Mouse (Mus musculus) embryonic facial prominence, embryonic 10.5 days (tissue): Measurements from ENCODE around the gene Acp2. TPM values are rescaled to one million over a fixed set of nuclear protein-coding genes. Genes with fewer than 3 reads are reported as not detected.
A peak's percentile ranks its signal among the peaks of the same experiment; 100 is the strongest.

ENCODE experiments used
- DNase-seq: peaks from one replicate; pipeline ENCODE4 v3.0.0-alpha.2; 2017; ENCODE audit warnings: low spot score
- H3K27ac ChIP-seq: fragments of 300-500 bp; sonication (generic); replicated peaks from 2 replicates; pipeline ENCODE4 v1.5.1; 2016; ENCODE audit warnings: mild to moderate bottlenecking
- H3K27me3 ChIP-seq: fragments of 300-500 bp; sonication (generic); replicated peaks from 2 replicates; pipeline ENCODE4 v1.6.1; 2016; ENCODE audit warnings: low read depth, mild to moderate bottlenecking; ENCODE audit not compliant: poor library complexity, severe bottlenecking
- H3K36me3 ChIP-seq: fragments of 300-500 bp; sonication (generic); replicated peaks from 2 replicates; pipeline ENCODE4 v1.6.1; 2016; ENCODE audit warnings: mild to moderate bottlenecking, moderate library complexity
- H3K4me1 ChIP-seq: fragments of 300-500 bp; sonication (generic); 2 replicates; pipeline ENCODE4 v1.6.1; 2016
- H3K4me3 ChIP-seq: fragments of 300-500 bp; sonication (generic); 2 replicates; pipeline ENCODE4 v1.5.1; 2016; ENCODE audit warnings: mild to moderate bottlenecking, moderate library complexity
- H3K9me3 ChIP-seq: fragments of 300-500 bp; sonication (generic); 2 replicates; pipeline ENCODE4 v1.6.1; 2016; ENCODE audit warnings: mild to moderate bottlenecking
- WGBS: fragments of 180-500 bp; shearing (Covaris S2); methylation state at CpG from one replicate; pipeline ENCODE4 v1.1.7; 2016; 5-methylcytosine and 5-hydroxymethylcytosine counted together
- polyA plus RNA-seq: library from polyadenylated mRNA; unstranded; fragments of >200 nt; fragmentation: Nextera tagmentation; extraction: Ambion mirVana; gene quantifications from 2 replicates; pipeline ENCODE4 v1.2.1, GENCODE M21; 2016

Gene Acp2
- polyA plus RNA-seq, 1 experiment from 2014 or later, result 26.0 TPM

DNA sequence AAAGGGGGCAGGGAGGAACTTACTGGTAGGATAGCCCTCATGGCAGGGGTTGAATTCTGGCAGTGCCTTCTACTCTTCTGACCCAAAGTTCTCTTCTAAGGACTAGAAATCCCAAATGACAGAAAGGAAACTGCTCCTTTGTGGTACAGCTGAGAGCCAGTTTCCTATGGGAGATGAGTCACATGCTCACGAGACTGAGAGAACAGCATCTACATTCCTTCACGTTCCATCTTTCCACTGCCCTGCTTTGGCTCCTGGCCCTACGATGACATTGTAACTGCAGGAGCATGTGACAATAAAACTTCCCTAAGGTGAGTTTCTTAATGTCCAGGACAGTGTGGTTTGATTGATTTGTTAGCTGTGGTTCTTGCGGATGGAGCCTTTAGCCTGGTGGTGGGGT is 45.7 kb downstream of the Acp2 start:
- H3K9me3 ChIP-seq, result no peaks in the 10 kb centered on the region
- no peaks in the 10 kb centered on the region for H3K36me3 ChIP-seq
- no peak overlapping the region for H3K27ac ChIP-seq
- H3K27me3 ChIP-seq, result peaks cover 11% of the 10 kb centered on the region
- 92% methylated on average over 4 of the region's 4 CpGs for WGBS
- no peak for DNase-seq
- H3K4me3 ChIP-seq, result no peak overlapping the region
- H3K4me1 ChIP-seq, result peaks cover 11% of the 10 kb centered on the region; the same call in 1 of the 2 replicates

DNA sequence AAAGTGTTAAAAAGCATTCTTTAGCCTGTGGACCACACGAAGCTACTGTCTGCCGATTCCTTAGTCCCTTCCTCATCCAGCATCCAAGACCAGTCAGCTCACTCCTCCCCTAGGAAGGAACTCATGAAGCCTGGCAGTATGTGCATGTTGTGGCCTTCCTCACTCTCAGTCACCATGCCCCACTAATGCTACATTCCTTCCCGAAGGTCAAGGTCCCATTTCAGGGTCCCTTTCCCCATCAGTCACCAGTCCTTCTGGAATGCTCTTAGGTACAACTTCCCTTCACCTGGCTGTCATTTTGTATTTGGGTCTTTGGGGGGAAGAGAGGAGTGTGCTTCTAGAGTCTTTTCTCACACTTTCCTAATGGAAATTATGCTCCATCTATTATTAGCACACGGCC is 49.3 kb downstream of the Acp2 start:
- Histone ChIP-seq H3K4me1 (peaks cover 40% of the 10 kb centered on the region), H3K27ac (no peak overlapping the region), H3K9me3 (no peaks in the 10 kb centered on the region), H3K27me3 (peaks cover 43% of the 10 kb centered on the region), H3K4me3 (no peak overlapping the region), H3K36me3 (no peaks in the 10 kb centered on the region)
- WGBS, result 79% methylated on average over 4 of the region's 4 CpGs
- DNase-seq, result no peak

DNA sequence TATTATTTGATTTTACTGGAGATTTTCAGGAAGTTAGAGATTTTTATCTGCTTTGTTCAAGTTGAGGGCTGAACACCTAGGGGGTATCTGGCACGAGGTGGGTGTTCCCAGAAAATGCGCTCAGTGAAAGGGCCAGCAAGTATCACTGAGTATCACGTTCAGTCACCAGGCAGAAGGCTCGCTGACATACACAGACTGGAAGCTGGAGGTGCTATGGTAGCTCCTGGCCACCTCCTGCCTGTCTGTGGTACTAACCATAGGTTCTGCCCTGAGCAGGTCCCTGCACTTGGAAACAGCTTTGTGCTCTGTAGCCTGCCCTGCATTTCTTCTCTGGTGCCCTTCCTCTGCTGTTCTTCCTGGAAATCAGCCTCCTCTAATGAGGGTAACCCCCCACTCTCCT is 49.8 kb downstream of the Acp2 start:
- Histone ChIP-seq H3K9me3 (no peaks in the 10 kb centered on the region), H3K27me3 (peaks cover 46% of the 10 kb centered on the region), H3K4me1 (peaks cover 45% of the 10 kb centered on the region), H3K27ac (no peak overlapping the region), H3K4me3 (no peak overlapping the region), H3K36me3 (no peaks in the 10 kb centered on the region)
- no peak for DNase-seq
- 58% methylated on average over 4 of the region's 4 CpGs for WGBS

DNA sequence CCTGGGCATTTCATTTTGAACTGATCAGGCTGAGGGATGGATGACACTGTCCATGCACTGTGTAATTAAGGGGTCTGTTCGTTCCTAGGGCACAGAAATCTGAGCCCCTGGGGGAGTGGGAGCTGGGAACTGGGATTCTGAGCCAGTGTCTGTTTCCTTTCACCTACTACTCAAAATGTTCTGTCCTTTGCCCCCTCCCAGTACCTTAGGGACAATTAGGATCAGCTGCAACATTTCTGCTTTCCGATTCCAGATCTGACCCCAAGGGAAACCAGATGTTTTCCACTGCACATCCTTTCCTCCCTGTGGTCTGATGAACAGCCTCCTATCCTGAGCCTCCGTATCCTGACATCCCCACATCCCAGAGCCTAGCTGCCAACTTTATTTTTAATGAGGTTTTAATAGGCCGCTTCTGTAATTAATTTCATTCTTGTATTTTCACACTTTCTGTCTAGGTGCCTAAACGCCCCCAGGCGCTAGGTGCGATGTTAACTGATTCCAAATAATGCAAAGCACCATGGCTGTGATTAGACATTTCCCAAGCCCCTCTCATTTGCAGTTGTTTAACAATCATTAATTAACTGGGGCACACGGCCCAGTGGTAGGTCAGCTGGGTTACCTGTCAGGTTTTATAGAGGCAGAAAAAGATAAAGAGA is 52.2 kb downstream of the Acp2 start:
- H3K27me3 ChIP-seq, result peaks cover 62% of the 10 kb centered on the region

DNA sequence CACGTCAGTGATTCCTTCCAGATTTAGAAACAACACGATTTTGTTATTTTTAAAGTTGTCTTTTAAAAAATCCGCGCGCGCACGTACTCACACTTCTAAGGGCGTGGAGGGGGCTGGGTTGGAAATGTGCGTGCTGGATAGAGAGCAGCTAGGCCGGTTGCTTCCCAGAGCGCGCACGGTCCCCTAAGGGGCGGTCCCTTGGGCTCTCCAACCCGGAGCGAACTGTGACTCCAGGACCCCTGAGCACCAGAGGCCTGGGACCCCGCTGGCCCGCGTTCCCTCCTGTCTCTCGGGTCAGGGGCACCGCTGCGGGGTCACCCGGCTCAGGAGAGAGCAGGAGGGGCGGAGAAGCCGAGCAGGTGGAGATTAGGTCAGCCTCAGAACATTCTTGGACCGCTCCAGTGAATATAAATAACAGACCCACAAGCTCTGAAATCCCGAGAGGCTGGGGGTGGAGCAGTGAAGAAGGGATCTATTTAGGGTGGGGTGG is 53.0 kb downstream of the Acp2 start, which contains the start of gene Pacsin3:
Gene Pacsin3, plus strand, starts transcription at position 294 of the 490 bp plus-strand sequence.
- Histone ChIP-seq H3K4me3 (peak within 1 kb of the TSS; percentile 67), H3K4me1 (peaks cover 68% of the 10 kb centered on the region), H3K36me3 (no peaks in the 10 kb centered on the region; the same call in 1 of the 2 replicates), H3K9me3 (no peaks in the 10 kb centered on the region), H3K27me3 (peaks cover 62% of the 10 kb centered on the region), H3K27ac (peak within 1 kb of the TSS; percentile 83)
- peak; percentile 67 for DNase-seq
- under 1% methylated on average over 27 of the region's 27 CpGs for WGBS

More for the DNA sequence above, 52.2 kb downstream of the Acp2 start:
- no peaks in the 10 kb centered on the region for H3K36me3 ChIP-seq
- peak; percentile 34 for DNase-seq
- no peak overlapping the region for H3K27ac ChIP-seq
- peak overlapping the region; percentile 67 for H3K4me3 ChIP-seq
- WGBS, result 23% methylated on average over 8 of the region's 8 CpGs
- peaks cover 67% of the 10 kb centered on the region for H3K4me1 ChIP-seq
- no peaks in the 10 kb centered on the region for H3K9me3 ChIP-seq

DNA sequence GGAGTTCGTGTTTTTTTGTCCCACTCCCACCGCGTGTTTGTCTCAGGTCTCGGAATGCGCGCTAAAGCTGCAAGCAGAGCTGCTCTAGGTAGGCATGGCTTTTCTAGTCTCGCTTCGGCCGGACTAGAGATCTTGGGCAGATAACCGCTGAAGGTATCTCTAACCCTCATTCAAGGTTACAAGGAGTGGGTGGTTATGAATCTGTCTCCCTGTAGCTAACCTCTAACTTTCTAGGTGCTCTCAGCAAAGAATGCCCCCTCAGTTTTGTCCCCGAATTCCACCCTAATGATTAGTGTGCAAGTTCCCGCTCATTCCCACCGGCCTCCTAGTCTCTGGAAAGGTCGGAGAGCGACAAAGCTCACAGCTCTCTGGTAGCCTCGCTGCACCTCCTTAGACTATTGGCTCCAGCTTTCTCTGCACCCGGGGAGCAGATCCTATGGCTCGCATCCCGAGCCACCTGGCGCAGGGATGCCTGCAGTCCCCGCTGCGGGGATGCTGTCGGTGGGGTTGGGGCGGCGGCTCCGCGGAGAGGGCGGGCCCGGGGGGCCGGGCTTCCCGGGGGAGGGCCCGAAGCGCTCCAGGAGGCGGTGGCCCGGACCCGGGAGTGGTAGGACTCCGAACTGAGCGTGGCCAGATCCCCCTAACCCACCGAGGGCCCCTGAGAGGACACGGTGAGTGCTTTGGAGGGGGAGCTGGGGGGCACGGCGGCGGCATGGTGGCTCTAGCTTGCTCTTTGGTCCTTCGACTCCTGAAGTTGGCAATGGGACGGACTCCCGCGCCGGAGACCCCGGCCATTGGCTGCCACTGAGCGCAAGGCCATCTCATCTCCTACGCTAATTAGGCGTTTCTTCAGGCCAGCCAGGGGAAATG is 53.8 kb downstream of the Acp2 start:
- DNase-seq, result peak; percentile 83
- no peaks in the 10 kb centered on the region for H3K9me3 ChIP-seq
- peaks cover 6% of the 10 kb centered on the region for H3K36me3 ChIP-seq
- peak overlapping the region; percentile 67 for H3K4me3 ChIP-seq
- WGBS, result under 1% methylated on average over 52 of the region's 52 CpGs
- peak overlapping the region; percentile 83 for H3K27ac ChIP-seq
- peaks cover 62% of the 10 kb centered on the region for H3K27me3 ChIP-seq
- peaks cover 68% of the 10 kb centered on the region for H3K4me1 ChIP-seq

DNA sequence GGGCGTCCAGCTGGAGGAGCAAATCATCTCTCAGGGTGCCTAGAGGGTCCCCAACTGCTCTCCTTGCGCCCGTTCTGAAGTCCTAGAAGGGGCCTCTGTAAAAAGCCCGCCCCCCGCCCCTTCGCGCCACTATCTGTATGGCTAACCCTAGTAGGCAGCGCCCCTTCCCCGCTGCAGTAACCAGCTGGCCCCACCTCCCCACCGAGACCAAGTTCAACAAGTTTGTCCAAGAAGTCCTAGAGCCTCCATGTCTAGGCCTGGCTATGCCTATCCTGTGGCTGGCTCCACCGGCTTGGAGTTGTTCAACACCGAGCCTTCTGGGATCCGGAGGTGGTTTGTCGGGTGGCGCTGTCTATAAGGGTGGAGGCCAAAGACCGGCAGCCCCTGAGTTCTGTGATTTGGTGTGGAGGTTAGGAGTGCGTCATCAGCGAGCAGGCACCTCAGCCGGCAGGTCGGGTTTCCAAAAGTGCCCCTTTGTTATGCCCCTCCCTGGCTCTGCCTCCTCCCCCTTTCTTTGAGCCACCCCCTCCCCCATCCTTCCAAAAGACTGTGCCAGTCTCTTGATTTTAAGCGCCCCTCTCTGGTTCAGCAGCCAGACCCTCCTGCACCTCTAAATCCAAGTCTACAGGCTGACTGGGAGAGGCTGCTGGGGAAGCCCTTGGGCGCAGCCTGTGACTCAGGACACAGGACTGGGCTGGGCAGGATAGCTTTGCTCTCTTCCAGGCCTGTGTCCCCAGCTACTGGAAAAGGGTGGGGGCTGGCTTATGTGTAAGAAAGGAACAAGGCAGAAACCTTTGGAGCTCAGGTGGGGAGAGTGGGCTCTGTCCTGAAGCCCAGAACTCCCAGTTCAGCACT is 54.7 kb downstream of the Acp2 start:
- peak overlapping the region; percentile 83 for H3K27ac ChIP-seq
- peaks cover 62% of the 10 kb centered on the region for H3K27me3 ChIP-seq
- peaks cover 67% of the 10 kb centered on the region for H3K4me1 ChIP-seq
- H3K9me3 ChIP-seq, result no peaks in the 10 kb centered on the region
- no peak for DNase-seq
- 1% methylated on average over 22 of the region's 22 CpGs for WGBS
- peak overlapping the region; percentile 67 for H3K4me3 ChIP-seq
- H3K36me3 ChIP-seq, result peaks cover 13% of the 10 kb centered on the region

DNA sequence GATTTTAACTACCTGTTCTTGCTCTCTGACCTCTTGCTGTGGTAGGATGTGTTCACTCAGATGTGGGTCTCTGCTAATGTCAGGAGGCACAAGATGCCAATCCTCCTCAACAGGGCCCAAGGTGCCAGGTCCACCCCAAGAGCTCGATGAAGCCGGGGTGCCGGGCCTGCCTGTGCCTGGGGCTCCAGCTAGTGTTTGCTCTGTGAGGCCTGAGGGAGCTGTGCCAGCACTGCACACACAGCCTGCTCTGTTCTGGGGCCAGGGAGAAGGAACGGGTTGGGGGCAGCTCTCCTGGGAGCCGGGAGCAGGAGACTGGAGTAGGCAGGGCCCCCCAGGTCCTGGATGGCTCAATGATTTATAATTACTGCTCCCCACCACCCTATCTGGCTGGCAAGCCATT is 55.4 kb downstream of the Acp2 start:
- WGBS, result 66% methylated on average over 5 of the region's 5 CpGs
- Histone ChIP-seq H3K4me1 (peaks cover 60% of the 10 kb centered on the region), H3K4me3 (peak overlapping the region; percentile 67), H3K27ac (peak overlapping the region; percentile 83), H3K9me3 (no peaks in the 10 kb centered on the region), H3K27me3 (peaks cover 55% of the 10 kb centered on the region), H3K36me3 (peaks cover 20% of the 10 kb centered on the region)
- DNase-seq, result no peak

DNA sequence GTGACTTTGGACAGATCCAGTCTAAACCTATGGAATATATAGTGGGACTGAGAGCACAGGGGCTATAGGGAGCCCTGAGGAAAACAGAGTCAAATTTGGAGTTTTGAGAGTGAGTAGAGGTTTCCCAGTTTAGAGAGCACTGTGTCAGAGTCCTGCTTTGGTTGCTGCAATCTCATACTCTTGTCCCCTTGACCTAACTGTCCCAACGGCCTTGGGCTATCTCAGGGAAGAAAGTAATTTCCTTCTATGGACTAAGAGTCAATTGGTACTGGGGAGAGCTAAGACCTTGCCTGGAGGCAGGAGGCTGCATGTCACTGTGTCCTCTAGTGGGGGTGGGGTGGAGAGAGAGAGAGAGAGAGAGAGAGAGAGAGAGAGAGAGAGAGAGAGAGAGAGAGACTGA is 56.1 kb downstream of the Acp2 start:
- H3K9me3 ChIP-seq, result no peaks in the 10 kb centered on the region

DNA sequence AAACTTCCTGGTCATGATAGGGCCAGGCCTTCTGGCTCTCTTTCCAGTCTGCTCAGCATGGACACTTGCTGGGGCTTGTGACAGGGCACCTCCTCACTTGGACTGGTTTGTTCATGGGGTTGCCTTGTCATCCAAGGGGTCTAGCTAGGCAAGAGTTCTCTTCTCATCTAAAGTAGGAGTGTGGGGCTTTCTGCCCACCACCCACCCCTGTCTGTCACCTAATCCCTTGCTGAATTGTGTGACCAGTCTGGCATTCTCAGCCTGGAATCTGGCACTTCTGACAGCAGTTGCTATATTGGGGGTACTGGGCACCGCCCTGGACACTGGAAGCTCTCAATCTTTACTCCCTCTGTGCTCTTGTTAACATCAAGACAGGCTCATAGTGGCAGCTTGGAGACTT is 56.8 kb downstream of the Acp2 start:
- no peak for DNase-seq
- Histone ChIP-seq H3K27me3 (peaks cover 40% of the 10 kb centered on the region), H3K9me3 (no peaks in the 10 kb centered on the region), H3K27ac (no peak overlapping the region), H3K4me1 (peaks cover 62% of the 10 kb centered on the region), H3K4me3 (no peak overlapping the region), H3K36me3 (peaks cover 32% of the 10 kb centered on the region)
- 89% methylated on average over 1 of the region's 1 CpGs for WGBS

More for the DNA sequence above, 56.1 kb downstream of the Acp2 start:
- H3K4me1 ChIP-seq, result peaks cover 62% of the 10 kb centered on the region
- no peak overlapping the region for H3K4me3 ChIP-seq
- peaks cover 28% of the 10 kb centered on the region for H3K36me3 ChIP-seq
- peaks cover 47% of the 10 kb centered on the region for H3K27me3 ChIP-seq
- H3K27ac ChIP-seq, result no peak overlapping the region
- WGBS, result 55% methylated on average over 1 of the region's 1 CpGs
- DNase-seq, result no peak
